Mouse (Mus musculus) heart, postnatal 0 days (tissue): ENCODE results near the gene Ppm1l. TPM values are rescaled to one million over a fixed set of nuclear protein-coding genes. Genes with fewer than 3 reads are reported as not detected.

Source experiments
- ATAC-seq: fragments of 200-750 bp; cut with Nextera tagmentation; 2 replicates; pipeline ENCODE4 v1.8.0; 2017; ENCODE audit warnings: low read depth, moderate number of reproducible peaks, moderate library complexity; ENCODE audit not compliant: insufficient read depth
- DNase-seq: peaks from one replicate; pipeline ENCODE4 v3.0.0-alpha.2; 2016; ENCODE audit warnings: low spot score
- H3K27ac ChIP-seq: fragments of 300-500 bp; sonication (generic); 2 replicates; pipeline ENCODE4 v1.5.1; 2014; ENCODE audit warnings: low read depth, mild to moderate bottlenecking
- H3K27me3 ChIP-seq: fragments of 300-500 bp; sonication (generic); 2 replicates; pipeline ENCODE4 v1.6.1; 2014; ENCODE audit warnings: low read length, mixed read lengths; ENCODE audit not compliant: control insufficient read depth, insufficient read depth
- H3K36me3 ChIP-seq: fragments of 300-500 bp; sonication (generic); replicated peaks from 2 replicates; pipeline ENCODE4 v1.6.1; 2014; ENCODE audit warnings: low read length, mixed read lengths; ENCODE audit not compliant: control insufficient read depth, insufficient read depth
- H3K4me1 ChIP-seq: fragments of 300-500 bp; sonication (generic); 2 replicates; pipeline ENCODE4 v1.6.1; 2014; ENCODE audit warnings: antibody characterized with exemption; ENCODE audit not compliant: control insufficient read depth, insufficient read depth
- H3K4me2 ChIP-seq: fragments of 300-500 bp; sonication (generic); 2 replicates; pipeline ENCODE4 v1.6.1; 2014; ENCODE audit warnings: low read depth, mild to moderate bottlenecking, low read length, moderate library complexity
- H3K4me3 ChIP-seq: fragments of 300-500 bp; sonication (generic); 2 replicates; pipeline ENCODE4 v1.5.1; 2014; ENCODE audit warnings: low read depth, low read length
- H3K9ac ChIP-seq: fragments of 300-500 bp; sonication (generic); replicated peaks from 2 replicates; pipeline ENCODE4 v1.6.1; 2014; ENCODE audit warnings: low read depth, low read length, mixed read lengths
- H3K9me3 ChIP-seq: fragments of 300-500 bp; sonication (generic); replicated peaks from 2 replicates; pipeline ENCODE4 v1.6.1; 2016; ENCODE audit warnings: low read length; ENCODE audit not compliant: control insufficient read depth
- CTCF ChIP-seq: IDR thresholded peaks from 2 replicates; pipeline ENCODE4 v1.5.1; 2016; ENCODE audit warnings: antibody characterized with exemption, control low read depth, low read depth
- EP300 ChIP-seq: IDR thresholded peaks from 2 replicates; pipeline ENCODE4 v1.6.1; 2016; ENCODE audit warnings: antibody characterized with exemption, low read depth
- WGBS: fragments of 180-500 bp; shearing (Covaris S2); extraction: QIAGEN DNeasy Blood & Tissue Kit; methylation state at CpG from one replicate; pipeline ENCODE4 v1.1.7; 2014; 5-methylcytosine and 5-hydroxymethylcytosine counted together
- polyA plus RNA-seq: library from polyadenylated mRNA; unstranded; fragments of >200 nt; fragmentation: Nextera tagmentation; extraction: Ambion mirVana; gene quantifications from 2 replicates; pipeline ENCODE4 v1.2.1, GENCODE M21; 2015
- total RNA-seq: library from RNA; depleted of rRNA; stranded (reverse); fragments of >200 nt; gene quantifications from 2 replicates; pipeline ENCODE4 v1.2.3, GENCODE M21; 2014; ENCODE audit warnings: low replicate concordance

Gene Ppm1l
- total and polyA plus RNA-seq, 2 experiments from 2014 or later = 8.7 to 13.8 TPM

GRCm38 (mm10) chr3:69535486-69535885, 218.8 kb downstream of the Ppm1l start:
- H3K36me3 ChIP-seq = no peaks in the 10 kb centered on the region
- no peak overlapping the region for H3K4me2 ChIP-seq
- WGBS = 92% methylated on average over 10 of the region's 10 CpGs
- no peaks in the 10 kb centered on the region for H3K9me3 ChIP-seq
- H3K4me1 ChIP-seq = no peaks in the 10 kb centered on the region
- no peak for TF ChIP-seq EP300
- no peak for TF ChIP-seq CTCF
- no peaks in the 10 kb centered on the region for H3K27me3 ChIP-seq
- no peak for ATAC-seq
- no peak overlapping the region for H3K4me3 ChIP-seq
- DNase-seq = no peak
- no peak overlapping the region for H3K27ac ChIP-seq
- H3K9ac ChIP-seq = no peak overlapping the region

- no peaks in the 10 kb centered on the region for H3K36me3 ChIP-seq
- H3K27ac ChIP-seq = no peak overlapping the region
- no peak overlapping the region for H3K4me3 ChIP-seq
- DNase-seq (no peak), ATAC-seq (no peak)
- no peaks in the 10 kb centered on the region for H3K27me3 ChIP-seq
- no peak for TF ChIP-seq EP300
- TF ChIP-seq CTCF = no peak
- H3K9ac ChIP-seq = no peak overlapping the region
- no peaks in the 10 kb centered on the region for H3K4me1 ChIP-seq
- H3K9me3 ChIP-seq = no peaks in the 10 kb centered on the region
- 81% methylated on average over 25 of the region's 25 CpGs for WGBS
- H3K4me2 ChIP-seq = no peak overlapping the region
Measured at GRCm38 (mm10) chr3:69535941-69536647, 219.4 kb downstream of the Ppm1l start.

GRCm38 (mm10) chr3:69542962-69543361, 226.3 kb downstream of the Ppm1l start:
- Histone ChIP-seq H3K4me3 (no peak overlapping the region), H3K27me3 (no peaks in the 10 kb centered on the region), H3K4me1 (no peaks in the 10 kb centered on the region), H3K27ac (no peak overlapping the region), H3K36me3 (no peaks in the 10 kb centered on the region), H3K4me2 (no peak overlapping the region), H3K9ac (no peak overlapping the region), H3K9me3 (no peaks in the 10 kb centered on the region)
- ATAC-seq (no peak), DNase-seq (no peak)
- no peak for TF ChIP-seq CTCF
- TF ChIP-seq EP300 = no peak
- 61% methylated on average over 8 of the region's 8 CpGs for WGBS

GRCm38 (mm10) chr3:69543730-69544129, 227.1 kb downstream of the Ppm1l start:
- TF ChIP-seq EP300 (no peak), CTCF (no peak)
- Histone ChIP-seq H3K9ac (no peak overlapping the region), H3K4me2 (no peak overlapping the region), H3K27ac (no peak overlapping the region), H3K36me3 (no peaks in the 10 kb centered on the region), H3K27me3 (no peaks in the 10 kb centered on the region), H3K9me3 (no peaks in the 10 kb centered on the region), H3K4me3 (no peak overlapping the region), H3K4me1 (peaks cover 6% of the 10 kb centered on the region; the same call in 1 of the 2 replicates)
- ATAC-seq (no peak), DNase-seq (no peak)
- 95% methylated on average over 1 of the region's 1 CpGs for WGBS

- H3K36me3 ChIP-seq = no peaks in the 10 kb centered on the region
- no peaks in the 10 kb centered on the region for H3K9me3 ChIP-seq
- WGBS = 84% methylated on average over 5 of the region's 5 CpGs
- no peak overlapping the region for H3K4me2 ChIP-seq
- ATAC-seq = no peak
- TF ChIP-seq EP300 (no peak), CTCF (no peak)
- peaks cover 6% of the 10 kb centered on the region; the same call in 1 of the 2 replicates for H3K4me1 ChIP-seq
- H3K4me3 ChIP-seq = no peak overlapping the region
- no peaks in the 10 kb centered on the region for H3K27me3 ChIP-seq
- DNase-seq = no peak
- no peak overlapping the region for H3K9ac ChIP-seq
- no peak overlapping the region for H3K27ac ChIP-seq
Measured at GRCm38 (mm10) chr3:69545017-69545416, 228.4 kb downstream of the Ppm1l start.
